Mouse (Mus musculus): ENCODE results near the gene Emg1. TPM values are rescaled to one million over a fixed set of nuclear protein-coding genes. Genes with fewer than 3 reads are reported as not detected.

Gene Emg1
- polyA plus RNA-seq, 1 experiment from 2014 or later = 175 TPM

DNA sequence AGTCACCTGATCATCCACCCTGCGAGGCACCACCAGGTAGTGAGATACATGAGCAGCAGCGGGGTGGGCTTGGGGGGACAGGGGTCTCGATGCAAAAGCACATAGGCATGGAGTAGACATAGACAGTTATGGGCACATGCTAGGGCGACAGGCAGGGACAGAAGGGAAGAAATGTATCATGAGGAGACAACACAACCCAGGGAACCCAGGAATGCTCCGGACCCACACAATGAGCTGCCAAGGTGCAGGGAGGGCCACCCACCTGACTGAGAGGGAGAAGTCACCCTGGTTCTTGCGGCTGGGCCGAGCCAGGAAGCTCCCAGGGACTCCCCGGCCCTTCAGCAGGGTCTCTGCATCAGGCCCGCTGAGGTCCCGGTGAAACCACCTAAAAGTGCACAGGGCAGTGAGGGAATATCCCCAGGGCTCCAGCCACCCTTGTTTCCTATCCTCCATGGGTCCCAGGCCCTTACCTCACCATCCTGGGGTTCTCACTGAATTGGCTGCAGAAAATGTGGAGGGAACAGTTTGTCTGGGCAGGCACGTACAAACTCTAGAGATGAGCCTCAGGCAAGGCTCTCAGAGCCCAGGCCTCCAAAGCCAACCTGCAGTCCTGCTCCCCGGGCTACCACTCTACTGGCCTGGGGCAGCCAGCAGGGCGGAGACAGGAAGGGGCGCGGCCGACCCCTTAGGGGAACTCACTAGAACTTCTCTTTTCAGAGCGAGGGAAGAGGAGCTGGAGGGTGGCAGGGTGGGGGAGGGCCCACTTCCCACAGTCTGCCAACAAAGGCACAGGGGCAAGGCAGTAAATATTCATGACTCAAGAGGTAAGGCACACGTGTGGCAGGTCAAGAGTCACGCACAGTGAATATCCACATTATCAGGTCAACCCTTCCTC is 20.7 kb upstream of the Emg1 start:
- WGBS = 44% methylated on average over 16 of the region's 19 CpGs
- Histone ChIP-seq H3K4me1 (ENCODE audit: control insufficient read depth, insufficient read depth, low read length) (no peaks in the 10 kb centered on the region), H3K36me3 (ENCODE audit: control insufficient read depth, insufficient read depth, low read length) (no peaks in the 10 kb centered on the region), H3K9ac (ENCODE audit: low read depth, low read length) (no peak overlapping the region), H3K4me2 (ENCODE audit: low read depth, low read length) (no peak overlapping the region), H3K9me3 (ENCODE audit: control insufficient read depth, low read length) (no peaks in the 10 kb centered on the region), H3K27ac (replicated peaks; ENCODE audit: low read depth, low read length) (no peak overlapping the region), H3K27me3 (replicated peaks; ENCODE audit: control insufficient read depth, insufficient read depth, low read length) (no peaks in the 10 kb centered on the region), H3K4me3 (ENCODE audit: low read depth, low read length) (no peak overlapping the region)
- ATAC-seq (ENCODE audit: low read depth) = no peak
- no peak for DNase-seq (ENCODE audit: low spot score)

GRCm38 (mm10) chr6:124731038-124731437 is 19.1 kb upstream of the Emg1 start:
- 79% methylated on average over 7 of the region's 7 CpGs for WGBS
- H3K4me1 ChIP-seq (ENCODE audit: control insufficient read depth, insufficient read depth, low read length) = no peaks in the 10 kb centered on the region
- no peaks in the 10 kb centered on the region for H3K36me3 ChIP-seq (ENCODE audit: control insufficient read depth, insufficient read depth, low read length)
- no peaks in the 10 kb centered on the region for H3K27me3 ChIP-seq (replicated peaks; ENCODE audit: control insufficient read depth, insufficient read depth, low read length)
- H3K27ac ChIP-seq (replicated peaks; ENCODE audit: low read depth, low read length) = no peak overlapping the region
- DNase-seq (ENCODE audit: low spot score) = no peak
- no peaks in the 10 kb centered on the region for H3K9me3 ChIP-seq (ENCODE audit: control insufficient read depth, low read length)
- no peak for ATAC-seq (ENCODE audit: low read depth)
- H3K9ac ChIP-seq (ENCODE audit: low read depth, low read length) = no peak overlapping the region
- no peak overlapping the region for H3K4me3 ChIP-seq (ENCODE audit: low read depth, low read length)
- no peak overlapping the region for H3K4me2 ChIP-seq (ENCODE audit: low read depth, low read length)

GRCm38 (mm10) chr6:124729850-124730705 is 18.1 kb upstream of the Emg1 start:
- Histone ChIP-seq H3K4me2 (ENCODE audit: low read depth, low read length) (no peak overlapping the region), H3K4me3 (ENCODE audit: low read depth, low read length) (no peak overlapping the region), H3K4me1 (ENCODE audit: control insufficient read depth, insufficient read depth, low read length) (no peaks in the 10 kb centered on the region), H3K9me3 (ENCODE audit: control insufficient read depth, low read length) (no peaks in the 10 kb centered on the region), H3K36me3 (ENCODE audit: control insufficient read depth, insufficient read depth, low read length) (no peaks in the 10 kb centered on the region), H3K27me3 (replicated peaks; ENCODE audit: control insufficient read depth, insufficient read depth, low read length) (no peaks in the 10 kb centered on the region), H3K9ac (ENCODE audit: low read depth, low read length) (no peak overlapping the region), H3K27ac (replicated peaks; ENCODE audit: low read depth, low read length) (no peak overlapping the region)
- no peak for ATAC-seq (ENCODE audit: low read depth)
- no peak for DNase-seq (ENCODE audit: low spot score)
- 73% methylated on average over 8 of the region's 8 CpGs for WGBS

DNA sequence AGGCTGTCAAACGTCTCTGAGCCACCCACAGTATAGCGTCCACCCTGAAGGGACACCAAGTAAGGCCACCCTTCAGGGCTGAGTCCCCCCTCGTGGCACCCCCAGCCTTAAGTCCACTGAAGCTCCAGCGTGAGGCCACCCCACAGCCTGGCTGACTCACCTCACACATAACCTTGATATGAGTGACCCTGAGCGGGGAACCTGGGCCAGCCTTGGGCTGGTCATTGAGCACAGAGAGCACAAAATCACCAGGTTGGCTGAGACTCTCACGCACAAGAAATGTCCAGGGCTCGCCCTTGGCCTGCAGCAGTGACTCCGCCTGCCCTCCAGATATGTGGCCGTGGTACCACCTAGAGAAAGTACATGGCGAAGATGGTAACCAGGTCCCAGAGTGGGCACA is 16.6 kb upstream of the Emg1 start:
- Histone ChIP-seq H3K27ac (replicated peaks; ENCODE audit: low read depth, low read length) (no peak overlapping the region), H3K4me3 (ENCODE audit: low read depth, low read length) (no peak overlapping the region), H3K4me1 (ENCODE audit: control insufficient read depth, insufficient read depth, low read length) (no peaks in the 10 kb centered on the region), H3K9me3 (ENCODE audit: control insufficient read depth, low read length) (no peaks in the 10 kb centered on the region), H3K27me3 (replicated peaks; ENCODE audit: control insufficient read depth, insufficient read depth, low read length) (no peaks in the 10 kb centered on the region), H3K4me2 (ENCODE audit: low read depth, low read length) (no peak overlapping the region), H3K36me3 (ENCODE audit: control insufficient read depth, insufficient read depth, low read length) (no peaks in the 10 kb centered on the region), H3K9ac (ENCODE audit: low read depth, low read length) (no peak overlapping the region)
- no peak for DNase-seq (ENCODE audit: low spot score)
- 85% methylated on average over 10 of the region's 10 CpGs for WGBS
- no peak for ATAC-seq (ENCODE audit: low read depth)

- no peaks in the 10 kb centered on the region for H3K9me3 ChIP-seq (ENCODE audit: control insufficient read depth, low read length)
- no peak overlapping the region for H3K4me3 ChIP-seq (ENCODE audit: low read depth, low read length)
- no peaks in the 10 kb centered on the region for H3K4me1 ChIP-seq (ENCODE audit: control insufficient read depth, insufficient read depth, low read length)
- H3K4me2 ChIP-seq (ENCODE audit: low read depth, low read length) = no peak overlapping the region
- no peak overlapping the region for H3K9ac ChIP-seq (ENCODE audit: low read depth, low read length)
- H3K27ac ChIP-seq (replicated peaks; ENCODE audit: low read depth, low read length) = no peak overlapping the region
- DNase-seq (ENCODE audit: low spot score) (no peak), ATAC-seq (ENCODE audit: low read depth) (no peak)
- H3K27me3 ChIP-seq (replicated peaks; ENCODE audit: control insufficient read depth, insufficient read depth, low read length) = no peaks in the 10 kb centered on the region
- H3K36me3 ChIP-seq (ENCODE audit: control insufficient read depth, insufficient read depth, low read length) = no peaks in the 10 kb centered on the region
- 81% methylated on average over 10 of the region's 10 CpGs for WGBS
These were observed 12.5 kb upstream of the Emg1 start for GRCm38 (mm10) chr6:124724472-124724871.

DNA sequence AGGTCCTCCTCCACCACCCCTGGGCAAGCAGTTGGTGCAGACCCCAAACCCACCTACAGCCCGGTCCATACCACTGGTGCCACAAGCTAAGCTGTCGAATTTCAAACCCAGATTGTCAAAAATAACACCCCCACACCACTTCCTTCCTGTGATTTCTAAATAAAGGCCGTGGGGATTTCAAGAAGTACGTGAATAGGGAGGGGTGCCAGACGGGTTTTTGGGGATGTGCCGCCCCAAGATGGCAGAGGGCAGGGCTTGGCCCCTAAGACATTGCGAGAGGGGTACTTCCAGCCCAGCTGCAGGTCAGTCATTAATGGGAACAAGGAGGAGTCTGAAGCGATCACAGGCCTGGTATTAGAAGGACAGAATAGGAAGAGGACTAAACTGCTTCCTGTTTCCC is 11.6 kb upstream of the Emg1 start:
- 78% methylated on average over 8 of the region's 8 CpGs for WGBS

GRCm38 (mm10) chr6:124722876-124723473 is 11.0 kb upstream of the Emg1 start:
- no peak overlapping the region for H3K4me3 ChIP-seq (ENCODE audit: low read depth, low read length)
- ATAC-seq (ENCODE audit: low read depth) (no peak), DNase-seq (ENCODE audit: low spot score) (no peak)
- H3K4me1 ChIP-seq (ENCODE audit: control insufficient read depth, insufficient read depth, low read length) = no peaks in the 10 kb centered on the region
- H3K27ac ChIP-seq (replicated peaks; ENCODE audit: low read depth, low read length) = no peak overlapping the region
- no peaks in the 10 kb centered on the region for H3K9me3 ChIP-seq (ENCODE audit: control insufficient read depth, low read length)
- no peak overlapping the region for H3K9ac ChIP-seq (ENCODE audit: low read depth, low read length)
- WGBS = 83% methylated on average over 6 of the region's 6 CpGs
- H3K27me3 ChIP-seq (replicated peaks; ENCODE audit: control insufficient read depth, insufficient read depth, low read length) = no peaks in the 10 kb centered on the region
- H3K4me2 ChIP-seq (ENCODE audit: low read depth, low read length) = no peak overlapping the region
- H3K36me3 ChIP-seq (ENCODE audit: control insufficient read depth, insufficient read depth, low read length) = no peaks in the 10 kb centered on the region

More for the DNA sequence above, 11.6 kb upstream of the Emg1 start:
- Histone ChIP-seq H3K27ac (replicated peaks; ENCODE audit: low read depth, low read length) (no peak overlapping the region), H3K4me3 (ENCODE audit: low read depth, low read length) (no peak overlapping the region), H3K4me2 (ENCODE audit: low read depth, low read length) (no peak overlapping the region), H3K9me3 (ENCODE audit: control insufficient read depth, low read length) (no peaks in the 10 kb centered on the region), H3K36me3 (ENCODE audit: control insufficient read depth, insufficient read depth, low read length) (no peaks in the 10 kb centered on the region), H3K27me3 (replicated peaks; ENCODE audit: control insufficient read depth, insufficient read depth, low read length) (no peaks in the 10 kb centered on the region), H3K9ac (ENCODE audit: low read depth, low read length) (no peak overlapping the region), H3K4me1 (ENCODE audit: control insufficient read depth, insufficient read depth, low read length) (no peaks in the 10 kb centered on the region)
- ATAC-seq (ENCODE audit: low read depth) = no peak
- no peak for DNase-seq (ENCODE audit: low spot score)

GRCm38 (mm10) chr6:124720904-124721303 is 8.9 kb upstream of the Emg1 start:
- Histone ChIP-seq H3K9ac (ENCODE audit: low read depth, low read length) (peak overlapping the region; percentile 16; the same call in 1 of the 2 replicates), H3K27ac (replicated peaks; ENCODE audit: low read depth, low read length) (no peak overlapping the region), H3K9me3 (ENCODE audit: control insufficient read depth, low read length) (no peaks in the 10 kb centered on the region), H3K4me2 (ENCODE audit: low read depth, low read length) (no peak overlapping the region), H3K4me1 (ENCODE audit: control insufficient read depth, insufficient read depth, low read length) (no peaks in the 10 kb centered on the region), H3K27me3 (replicated peaks; ENCODE audit: control insufficient read depth, insufficient read depth, low read length) (no peaks in the 10 kb centered on the region), H3K4me3 (ENCODE audit: low read depth, low read length) (no peak overlapping the region), H3K36me3 (ENCODE audit: control insufficient read depth, insufficient read depth, low read length) (peaks cover 20% of the 10 kb centered on the region)
- WGBS = 69% methylated on average over 11 of the region's 11 CpGs
- no peak for ATAC-seq (ENCODE audit: low read depth)
- DNase-seq (ENCODE audit: low spot score) = no peak

Data from embryonic facial prominence, embryonic 14.5 days (tissue).